Mouse (Mus musculus) intestine, postnatal 0 days (tissue): Measurements from ENCODE around the gene AC161166.1. TPM values are rescaled to one million over a fixed set of nuclear protein-coding genes. Genes with fewer than 3 reads are reported as not detected.

ENCODE experiments used
- ATAC-seq: fragments of 200-750 bp; cut with Nextera tagmentation; 2 replicates; pipeline ENCODE4 v1.8.0; 2017; ENCODE audit warnings: mild to moderate bottlenecking, moderate TSS enrichment, moderate library complexity
- H3K27ac ChIP-seq: fragments of 300-500 bp; sonication (generic); 2 replicates; pipeline ENCODE4 v1.5.1; 2014; ENCODE audit warnings: mild to moderate bottlenecking, low read depth, low read length, moderate library complexity
- H3K27me3 ChIP-seq: fragments of 300-500 bp; sonication (generic); replicated peaks from 2 replicates; pipeline ENCODE4 v1.6.1; 2014; ENCODE audit warnings: low read length, mixed read lengths; ENCODE audit not compliant: control insufficient read depth, insufficient read depth
- H3K36me3 ChIP-seq: fragments of 300-500 bp; sonication (generic); 2 replicates; pipeline ENCODE4 v1.6.1; 2014; ENCODE audit warnings: mild to moderate bottlenecking, moderate library complexity; ENCODE audit not compliant: control insufficient read depth, insufficient read depth
- H3K4me1 ChIP-seq: fragments of 300-500 bp; sonication (generic); replicated peaks from 2 replicates; pipeline ENCODE4 v1.6.1; 2014; ENCODE audit warnings: antibody characterized with exemption, low read length, mixed read lengths; ENCODE audit not compliant: control insufficient read depth, insufficient read depth
- H3K4me2 ChIP-seq: fragments of 300-500 bp; sonication (generic); replicated peaks from 2 replicates; pipeline ENCODE4 v1.6.1; 2014; ENCODE audit warnings: low read depth, mild to moderate bottlenecking, moderate library complexity
- H3K4me3 ChIP-seq: fragments of 300-500 bp; sonication (generic); 2 replicates; pipeline ENCODE4 v1.5.1; 2014; ENCODE audit warnings: low read depth, low read length
- H3K9ac ChIP-seq: fragments of 300-500 bp; sonication (generic); 2 replicates; pipeline ENCODE4 v1.6.1; 2014; ENCODE audit warnings: mild to moderate bottlenecking, low read depth, low read length
- H3K9me3 ChIP-seq: fragments of 300-500 bp; sonication (generic); 2 replicates; pipeline ENCODE4 v1.6.1; 2016; ENCODE audit warnings: mixed run types; ENCODE audit not compliant: control insufficient read depth
- CTCF ChIP-seq: sonication (generic); IDR thresholded peaks from 2 replicates; pipeline ENCODE4 v1.5.1; 2016; ENCODE audit warnings: low read depth, mild to moderate bottlenecking, control low read depth, antibody characterized with exemption, moderate library complexity
- WGBS: fragments of 180-500 bp; shearing (Covaris S2); extraction: QIAGEN DNeasy Blood & Tissue Kit; methylation state at CpG from one replicate; pipeline ENCODE4 v1.1.7; 2014; 5-methylcytosine and 5-hydroxymethylcytosine counted together
- polyA plus RNA-seq: library from polyadenylated mRNA; unstranded; fragments of >200 nt; fragmentation: Nextera tagmentation; extraction: Ambion mirVana; gene quantifications from 2 replicates; pipeline ENCODE4 v1.2.1, GENCODE M21; 2015

Gene AC161166.1
- polyA plus RNA-seq, result 0.05 TPM in 1 of 2 replicates, not detected in the other

DNA sequence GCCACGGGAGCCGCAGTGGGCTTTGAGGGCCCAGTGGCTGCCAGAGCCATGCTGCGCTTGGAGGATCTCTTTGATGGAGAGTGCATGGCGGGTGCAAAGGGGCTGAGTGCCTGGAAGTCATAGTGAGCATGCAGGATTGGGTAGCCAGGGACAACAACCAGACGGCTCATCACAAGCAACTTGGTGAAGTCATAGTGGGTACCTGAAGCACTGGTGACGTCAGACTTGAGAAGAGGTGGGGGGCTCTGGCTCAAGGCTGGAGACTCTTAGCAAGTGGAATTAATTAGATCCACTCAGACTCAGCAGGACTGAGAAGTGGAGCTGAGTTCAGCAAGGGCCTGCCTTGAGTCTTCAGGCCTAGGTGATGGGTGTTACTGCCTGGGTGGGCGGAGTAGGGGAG is at the start of gene AC161166.1:
Gene AC161166.1, minus strand, starts transcription at position 101 of the 400 bp plus-strand sequence.
- no peak for ATAC-seq
- H3K4me2 ChIP-seq, result no peak within 1 kb of the TSS
- no peak for TF ChIP-seq CTCF

DNA sequence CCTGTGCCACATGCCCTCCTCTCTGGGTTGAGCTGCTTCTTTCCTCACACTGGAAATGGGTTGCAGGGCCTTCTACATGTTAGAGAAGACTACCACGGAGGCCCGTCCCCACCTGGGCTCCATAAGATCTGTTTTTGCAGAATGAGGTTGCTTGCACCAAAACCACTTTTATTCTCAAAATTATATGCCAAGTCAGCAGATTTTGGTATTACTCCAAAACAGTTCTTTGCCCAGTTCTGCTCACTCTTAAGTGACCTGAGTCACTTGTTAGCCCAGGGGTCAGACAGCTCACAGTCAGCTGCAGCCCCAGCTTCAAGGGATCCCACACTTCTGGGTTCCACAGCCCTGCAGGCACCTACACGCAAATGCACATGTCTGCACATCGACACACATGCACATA is 49.2 kb upstream of the AC161166.1 start:
- 94% methylated on average over 4 of the region's 4 CpGs for WGBS
- no peak overlapping the region for H3K4me2 ChIP-seq
- H3K4me1 ChIP-seq, result no peaks in the 10 kb centered on the region
- H3K36me3 ChIP-seq, result peaks cover 50% of the 10 kb centered on the region
- H3K9me3 ChIP-seq, result no peaks in the 10 kb centered on the region
- H3K27ac ChIP-seq, result no peak overlapping the region
- H3K4me3 ChIP-seq, result no peak overlapping the region
- no peak for TF ChIP-seq CTCF
- no peak for ATAC-seq
- H3K9ac ChIP-seq, result no peak overlapping the region
- no peaks in the 10 kb centered on the region for H3K27me3 ChIP-seq

More for the DNA sequence above, at the start of gene AC161166.1:
- Histone ChIP-seq H3K36me3 (no peaks in the 10 kb centered on the region), H3K9ac (no peak within 1 kb of the TSS), H3K9me3 (no peaks in the 10 kb centered on the region), H3K4me1 (no peaks in the 10 kb centered on the region), H3K27me3 (no peaks in the 10 kb centered on the region), H3K27ac (no peak within 1 kb of the TSS), H3K4me3 (no peak within 1 kb of the TSS)
- 96% methylated on average over 7 of the region's 7 CpGs for WGBS

DNA sequence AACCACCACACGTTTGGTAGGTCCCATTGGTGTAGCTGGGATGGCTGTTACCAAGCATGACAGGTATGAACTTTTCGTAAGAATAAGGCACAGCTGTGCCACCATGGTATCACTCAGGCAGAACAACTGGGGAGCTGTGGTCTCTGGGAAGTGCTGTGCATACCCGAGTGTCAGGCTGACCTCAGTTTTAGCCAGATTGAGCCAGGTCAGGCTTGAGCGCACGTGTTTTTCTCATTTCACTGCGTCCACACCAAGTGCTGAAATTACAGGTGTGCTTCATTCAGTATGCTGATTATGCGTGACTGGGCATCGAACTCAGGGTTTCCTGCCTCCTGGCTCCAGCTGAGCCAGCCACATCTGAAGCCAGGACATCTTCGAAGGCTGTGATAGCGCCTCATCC is 43.5 kb upstream of the AC161166.1 start:
- Histone ChIP-seq H3K4me2 (no peak overlapping the region), H3K36me3 (peaks cover 35% of the 10 kb centered on the region; the same call in 1 of the 2 replicates), H3K27ac (no peak overlapping the region), H3K9ac (no peak overlapping the region), H3K4me3 (no peak overlapping the region), H3K4me1 (no peaks in the 10 kb centered on the region), H3K9me3 (no peaks in the 10 kb centered on the region), H3K27me3 (no peaks in the 10 kb centered on the region)
- TF ChIP-seq CTCF, result no peak
- 93% methylated on average over 10 of the region's 10 CpGs for WGBS
- ATAC-seq, result no peak

DNA sequence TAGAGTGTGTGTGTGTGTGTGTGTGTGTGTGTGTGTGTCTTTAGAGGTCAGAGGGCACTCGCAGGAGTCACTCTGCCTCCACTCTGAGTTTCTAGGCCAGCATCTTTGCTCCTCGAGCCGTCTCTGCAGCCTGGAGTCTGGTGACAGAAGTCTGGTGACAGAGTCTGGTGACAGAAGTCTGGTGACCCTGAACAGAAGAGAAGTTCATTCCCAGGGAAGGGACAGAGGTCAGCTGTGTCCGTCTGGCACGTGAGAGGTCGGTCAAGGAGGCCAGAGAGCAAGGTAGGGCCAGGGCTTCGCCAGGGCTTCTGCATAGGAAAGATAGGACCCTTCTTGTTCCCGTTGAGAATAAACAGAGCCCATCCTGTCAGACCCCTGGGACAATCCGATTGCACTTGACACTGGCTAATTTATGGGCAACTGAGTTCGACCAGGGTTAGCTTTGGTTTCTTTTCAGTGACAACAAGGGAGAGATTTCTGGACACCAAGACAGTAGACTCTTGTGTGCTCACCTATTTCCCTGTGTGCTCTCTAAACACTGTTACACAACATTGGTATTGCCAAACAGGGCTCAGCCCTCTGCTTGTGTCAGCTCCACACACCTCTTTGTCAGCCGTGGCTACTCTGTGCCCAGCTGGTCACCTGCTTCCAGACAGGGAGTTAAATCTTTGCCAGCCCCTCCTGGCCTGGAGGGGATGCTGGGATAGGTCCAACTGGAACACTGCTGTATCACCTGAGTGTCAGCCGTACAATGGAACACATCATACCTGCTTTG is 39.9 kb upstream of the AC161166.1 start:
- Histone ChIP-seq H3K4me3 (no peak overlapping the region), H3K9ac (no peak overlapping the region), H3K27me3 (no peaks in the 10 kb centered on the region), H3K9me3 (no peaks in the 10 kb centered on the region), H3K36me3 (peaks cover 20% of the 10 kb centered on the region; the same call in 1 of the 2 replicates), H3K27ac (no peak overlapping the region; the same call in 1 of the 2 replicates), H3K4me1 (0 out of 2 replicates have a peak, but pooled peaks cover 3% of the 10 kb centered on the region), H3K4me2 (no peak overlapping the region)
- no peak for TF ChIP-seq CTCF
- no peak for ATAC-seq
- 76% methylated on average over 12 of the region's 12 CpGs for WGBS

DNA sequence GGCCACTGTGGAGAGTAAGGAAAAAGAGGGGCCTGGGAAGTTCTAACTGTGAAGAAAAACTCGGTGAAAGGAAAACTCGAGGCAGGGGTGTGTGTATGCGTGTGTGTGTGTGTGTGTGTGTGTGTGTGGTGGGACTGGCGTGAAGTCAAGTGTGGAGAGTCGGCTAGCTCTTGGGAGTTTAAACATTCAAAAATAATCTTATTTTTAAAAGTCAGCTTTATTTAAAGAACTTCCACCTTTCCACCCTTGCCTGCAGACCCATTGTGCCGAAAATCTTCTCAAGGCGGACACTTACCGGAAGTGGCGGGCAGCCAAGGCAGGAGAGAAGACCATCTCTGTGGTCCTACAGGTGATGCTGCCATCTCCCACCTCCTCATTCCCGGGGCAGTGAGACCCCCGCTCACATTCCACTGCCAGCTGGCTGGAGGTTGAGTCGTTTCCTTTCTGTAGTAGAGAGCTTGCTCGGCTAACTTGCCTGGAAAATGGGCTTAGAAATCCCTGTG is 35.3 kb upstream of the AC161166.1 start:
- TF ChIP-seq CTCF, result no peak
- Histone ChIP-seq H3K36me3 (peaks cover 7% of the 10 kb centered on the region; the same call in 1 of the 2 replicates), H3K27ac (peak overlapping the region; percentile 30; the same call in 1 of the 2 replicates), H3K4me1 (0 out of 2 replicates have a peak, but pooled peaks cover 3% of the 10 kb centered on the region), H3K4me3 (peak overlapping the region; percentile 92), H3K4me2 (peak overlapping the region; percentile 85), H3K9ac (peak overlapping the region; percentile 77), H3K27me3 (no peaks in the 10 kb centered on the region), H3K9me3 (no peaks in the 10 kb centered on the region)
- WGBS, result 19% methylated on average over 13 of the region's 13 CpGs
- ATAC-seq, result no peak

DNA sequence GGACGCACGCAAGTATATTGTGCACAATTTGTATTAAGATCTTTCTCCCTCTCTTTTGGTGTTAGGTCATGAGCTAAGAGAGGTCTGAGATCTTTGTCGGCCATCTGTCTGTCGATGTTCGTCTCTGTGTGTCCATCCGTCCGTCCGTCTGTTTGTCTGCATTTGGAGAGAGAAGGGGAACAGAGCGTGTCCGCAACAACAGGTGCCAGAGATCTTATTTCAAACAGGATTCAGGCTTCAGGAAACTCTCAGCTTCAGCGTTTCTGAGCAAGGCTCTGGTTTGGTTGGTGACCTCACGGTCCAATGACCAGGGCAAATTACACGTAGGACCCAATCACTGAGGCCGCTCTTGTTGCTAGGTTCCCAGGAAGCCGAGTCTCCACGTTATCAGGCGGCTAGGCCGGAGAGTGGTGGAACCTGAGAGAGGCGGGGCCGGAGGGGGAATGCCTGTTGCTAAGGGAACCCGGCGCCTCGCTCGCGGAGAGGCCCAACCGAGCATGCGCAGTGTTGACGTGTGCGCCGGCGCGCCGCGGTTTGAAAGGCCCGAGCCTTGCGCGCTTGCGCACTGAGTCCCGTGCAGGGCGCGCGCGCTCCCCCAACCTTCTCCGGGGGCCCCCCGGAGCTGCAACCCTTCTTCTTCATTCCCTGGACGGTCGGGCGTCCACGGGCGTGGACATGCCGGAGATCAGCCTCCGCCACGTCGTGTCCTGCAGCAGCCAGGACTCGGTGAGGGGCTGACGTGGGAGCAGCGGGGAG is 34.6 kb upstream of the AC161166.1 start:
- WGBS, result under 1% methylated on average over 57 of the region's 57 CpGs
- Histone ChIP-seq H3K27ac (peak overlapping the region; percentile 30), H3K27me3 (no peaks in the 10 kb centered on the region), H3K4me2 (peak overlapping the region; percentile 85), H3K9me3 (no peaks in the 10 kb centered on the region), H3K4me3 (peak overlapping the region; percentile 92), H3K9ac (peak overlapping the region; percentile 77), H3K36me3 (no peaks in the 10 kb centered on the region; the same call in 1 of the 2 replicates), H3K4me1 (0 out of 2 replicates have a peak, but pooled peaks cover 3% of the 10 kb centered on the region)
- peak; percentile 100 for ATAC-seq
- no peak for TF ChIP-seq CTCF
